Mouse (Mus musculus) kidney, embryonic 16.5 days (tissue): Measurements from ENCODE around the gene Gm17542. TPM values are rescaled to one million over a fixed set of nuclear protein-coding genes. Genes with fewer than 3 reads are reported as not detected.
A peak's percentile ranks its signal among the peaks of the same experiment; 100 is the strongest.

Experiments
- ATAC-seq: fragments of 200-750 bp; cut with Nextera tagmentation; 2 replicates; pipeline ENCODE4 v1.8.0; 2017; ENCODE audit warnings: moderate TSS enrichment; ENCODE audit not compliant: low FRiP score, low TSS enrichment
- H3K27ac ChIP-seq: fragments of 300-500 bp; sonication (generic); 2 replicates; pipeline ENCODE4 v1.5.1; 2014; ENCODE audit warnings: low read length
- H3K27me3 ChIP-seq: fragments of 300-500 bp; sonication (generic); 2 replicates; pipeline ENCODE4 v1.6.1; 2014; ENCODE audit warnings: low read length, control low read depth, mixed read lengths; ENCODE audit not compliant: insufficient read depth
- H3K36me3 ChIP-seq: fragments of 300-500 bp; sonication (generic); 2 replicates; pipeline ENCODE4 v1.6.1; 2014; ENCODE audit warnings: low read length, control low read depth, mixed read lengths; ENCODE audit not compliant: insufficient read depth
- H3K4me1 ChIP-seq: fragments of 300-500 bp; sonication (generic); 2 replicates; pipeline ENCODE4 v1.6.1; 2014; ENCODE audit warnings: low read length, control low read depth, mixed read lengths; ENCODE audit not compliant: insufficient read depth
- H3K4me2 ChIP-seq: fragments of 300-500 bp; sonication (generic); replicated peaks from 2 replicates; pipeline ENCODE4 v1.6.1; 2014; ENCODE audit warnings: low read depth, low read length
- H3K4me3 ChIP-seq: fragments of 300-500 bp; sonication (generic); 2 replicates; pipeline ENCODE4 v1.5.1; 2014; ENCODE audit warnings: mild to moderate bottlenecking, low read length
- H3K9ac ChIP-seq: fragments of 300-500 bp; sonication (generic); replicated peaks from 2 replicates; pipeline ENCODE4 v1.6.1; 2014; ENCODE audit warnings: low read length
- H3K9me3 ChIP-seq: fragments of 300-500 bp; sonication (generic); 2 replicates; pipeline ENCODE4 v1.6.1; 2016; ENCODE audit warnings: low read length, control low read depth
- WGBS: fragments of 180-500 bp; shearing (Covaris S2); extraction: QIAGEN DNeasy Blood & Tissue Kit; methylation state at CpG from one replicate; pipeline ENCODE4 v1.1.7; 2014; 5-methylcytosine and 5-hydroxymethylcytosine counted together
- polyA plus RNA-seq: library from polyadenylated mRNA; unstranded; fragments of >200 nt; fragmentation: Nextera tagmentation; extraction: Ambion mirVana; gene quantifications from 2 replicates; pipeline ENCODE4 v1.2.1, GENCODE M21; 2015

The Gm17542 gene
- polyA plus RNA-seq, 1 experiment from 2014 or later: not detected

- Histone ChIP-seq H3K4me1 (no peaks in the 10 kb centered on the region), H3K9me3 (no peaks in the 10 kb centered on the region), H3K4me3 (no peak overlapping the region), H3K9ac (no peak overlapping the region), H3K36me3 (no peaks in the 10 kb centered on the region), H3K27ac (no peak overlapping the region), H3K27me3 (no peaks in the 10 kb centered on the region), H3K4me2 (no peak overlapping the region)
- WGBS: 70% methylated on average over 6 of the region's 7 CpGs
- no peak for ATAC-seq
Measured at GRCm38 (mm10) chr10:58691051-58691450, 27.0 kb downstream of the Gm17542 start.

- ATAC-seq: no peak
- Histone ChIP-seq H3K4me3 (no peak overlapping the region), H3K9me3 (no peaks in the 10 kb centered on the region), H3K4me1 (no peaks in the 10 kb centered on the region), H3K36me3 (no peaks in the 10 kb centered on the region), H3K4me2 (no peak overlapping the region), H3K27ac (no peak overlapping the region), H3K27me3 (no peaks in the 10 kb centered on the region), H3K9ac (no peak overlapping the region)
- WGBS: 85% methylated on average over 6 of the region's 6 CpGs
Measured at GRCm38 (mm10) chr10:58679298-58679697, 38.7 kb downstream of the Gm17542 start.

GRCm38 (mm10) chr10:58675533-58675932 is 42.5 kb downstream of the Gm17542 start, which contains the start of gene Edar:
Gene Edar, minus strand, starts transcription at chr10:58675654.
- peak within 1 kb of the TSS; percentile 43 for H3K4me3 ChIP-seq
- 2% methylated on average over 20 of the region's 20 CpGs for WGBS

DNA sequence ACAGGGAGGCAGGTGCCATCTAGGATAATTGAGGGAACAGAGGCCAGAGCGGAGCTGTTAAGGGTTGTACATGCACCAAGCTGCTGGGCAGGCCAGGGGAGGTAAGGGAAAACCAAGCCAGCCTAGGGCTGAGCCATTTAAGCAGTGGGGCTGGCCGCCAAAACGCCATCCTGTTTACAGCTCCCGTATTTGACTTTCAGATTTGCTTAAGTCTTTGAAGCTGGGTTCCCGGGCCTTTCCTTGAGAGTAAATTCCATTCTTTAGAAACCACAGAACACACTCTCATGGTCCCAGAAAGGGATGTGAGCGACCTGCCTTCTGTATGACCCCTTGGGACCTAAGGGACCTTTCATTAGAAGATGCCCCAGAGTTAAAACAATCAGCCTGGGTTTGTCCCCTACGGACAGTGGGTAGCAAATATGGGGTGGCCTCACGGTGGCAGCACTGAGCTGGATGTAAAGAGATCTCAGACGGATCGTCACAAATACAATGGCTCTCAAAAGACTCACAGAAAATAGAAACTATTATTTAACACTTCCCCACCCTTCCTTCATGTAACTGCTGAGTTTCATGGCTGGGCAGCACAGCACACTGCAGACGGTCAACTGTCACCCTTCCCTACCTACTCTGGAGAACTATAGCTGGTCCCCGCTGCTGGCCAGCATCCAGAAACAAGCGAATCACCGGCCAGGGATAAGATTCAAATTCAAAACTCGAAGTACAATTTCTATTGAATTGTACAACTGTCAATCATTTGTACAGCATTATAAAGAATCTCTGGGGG is 44.5 kb downstream of the Gm17542 start:
- H3K4me3 ChIP-seq: no peak overlapping the region
- H3K27me3 ChIP-seq: no peaks in the 10 kb centered on the region
- H3K9ac ChIP-seq: no peak overlapping the region
- H3K27ac ChIP-seq: no peak overlapping the region
- no peaks in the 10 kb centered on the region for H3K9me3 ChIP-seq
- H3K36me3 ChIP-seq: no peaks in the 10 kb centered on the region
- ATAC-seq: peak; percentile 58; the same call in 1 of the 2 replicates
- WGBS: 30% methylated on average over 15 of the region's 15 CpGs
- H3K4me2 ChIP-seq: peak overlapping the region; percentile 17; the same call in 1 of the 2 replicates
- H3K4me1 ChIP-seq: no peaks in the 10 kb centered on the region

More at GRCm38 (mm10) chr10:58675533-58675932, 42.5 kb downstream of the Gm17542 start, which contains the start of gene Edar:
- Histone ChIP-seq H3K4me1 (no peaks in the 10 kb centered on the region), H3K9me3 (no peaks in the 10 kb centered on the region), H3K36me3 (no peaks in the 10 kb centered on the region), H3K4me2 (peak within 1 kb of the TSS; percentile 56), H3K27me3 (no peaks in the 10 kb centered on the region), H3K9ac (peak within 1 kb of the TSS; percentile 48; the same call in 1 of the 2 replicates), H3K27ac (no peak within 1 kb of the TSS)
- ATAC-seq: peak; percentile 92

DNA sequence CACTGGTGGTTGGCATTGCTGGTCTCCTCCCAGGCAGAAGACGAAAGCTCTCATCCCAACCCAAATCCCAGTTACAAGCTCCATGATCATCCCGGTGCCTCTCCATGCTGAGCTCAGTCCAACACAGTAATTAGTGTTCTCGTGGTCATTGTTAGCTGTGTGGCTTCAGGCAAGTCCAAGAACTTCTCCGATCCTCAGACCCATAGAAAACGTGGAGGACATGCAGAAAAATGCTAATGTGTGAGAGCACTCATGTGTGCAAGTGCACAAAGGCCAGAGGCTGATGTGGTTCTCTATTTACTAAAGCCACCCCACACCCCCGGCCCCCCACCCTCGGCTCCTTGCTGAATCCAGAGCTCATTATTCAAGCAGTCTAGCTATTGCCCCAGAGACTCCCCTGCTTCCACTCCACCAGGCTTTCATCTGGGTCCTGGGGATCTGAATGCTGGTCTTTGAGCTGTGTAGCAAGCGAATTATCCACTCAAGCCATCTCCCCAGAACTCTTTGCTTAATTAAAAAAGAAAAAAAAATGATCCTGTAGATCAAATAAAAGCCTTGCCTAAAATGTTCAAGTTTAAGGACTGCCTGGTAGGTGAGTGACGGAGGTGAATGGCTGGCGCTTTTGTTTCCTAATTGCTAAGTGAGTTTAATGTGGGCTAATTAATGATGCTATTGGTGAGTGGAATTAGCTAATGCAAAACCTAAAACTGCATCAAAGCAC is 45.3 kb downstream of the Gm17542 start:
- no peaks in the 10 kb centered on the region for H3K36me3 ChIP-seq
- H3K4me1 ChIP-seq: no peaks in the 10 kb centered on the region
- ATAC-seq: no peak
- no peak overlapping the region for H3K9ac ChIP-seq
- H3K4me2 ChIP-seq: no peak overlapping the region
- no peak overlapping the region for H3K27ac ChIP-seq
- H3K27me3 ChIP-seq: no peaks in the 10 kb centered on the region
- H3K4me3 ChIP-seq: no peak overlapping the region
- H3K9me3 ChIP-seq: no peaks in the 10 kb centered on the region
- 54% methylated on average over 10 of the region's 10 CpGs for WGBS

DNA sequence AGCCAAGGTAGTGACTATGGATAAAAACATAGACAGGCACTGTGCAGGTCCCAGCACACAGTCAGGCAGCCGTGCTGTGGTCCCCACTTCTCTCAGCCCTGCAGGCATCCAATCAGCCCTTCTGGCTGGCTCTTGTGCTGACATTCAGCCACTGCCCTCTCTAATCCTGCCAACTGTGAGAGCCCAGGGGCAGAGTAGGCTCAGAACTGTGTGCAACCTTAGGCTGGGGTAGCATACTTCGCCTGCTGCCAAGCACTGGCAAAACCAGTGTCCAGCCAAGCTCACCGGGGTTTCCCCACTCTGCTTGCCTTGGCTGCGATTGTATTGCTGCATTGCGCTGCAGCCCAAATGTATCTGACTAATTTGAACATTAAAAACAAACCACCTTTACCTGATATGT is 54.1 kb downstream of the Gm17542 start:
- no peaks in the 10 kb centered on the region for H3K36me3 ChIP-seq
- WGBS: 82% methylated on average over 5 of the region's 5 CpGs
- no peak for ATAC-seq

More for the DNA sequence above, 54.1 kb downstream of the Gm17542 start:
- Histone ChIP-seq H3K4me3 (no peak overlapping the region), H3K4me2 (no peak overlapping the region), H3K9ac (no peak overlapping the region), H3K4me1 (no peaks in the 10 kb centered on the region), H3K9me3 (no peaks in the 10 kb centered on the region), H3K27me3 (no peaks in the 10 kb centered on the region), H3K27ac (no peak overlapping the region)

Other genes starting within 250 kb of the Gm17542 start
- 8.6 and 12.0 TPM in 2 replicates for gene Ccdc138, start 220.3 kb downstream of the Gm17542 start, polyA plus RNA-seq
- gene Edar, start 42.6 kb downstream of the Gm17542 start, polyA plus RNA-seq: 0.40 and 0.45 TPM in 2 replicates
- gene Sh3rf3, start 95.1 kb upstream of the Gm17542 start, polyA plus RNA-seq: 0.78 and 0.89 TPM in 2 replicates